Mouse (Mus musculus): ENCODE data around the gene Ilk.

Gene Ilk

DNA sequence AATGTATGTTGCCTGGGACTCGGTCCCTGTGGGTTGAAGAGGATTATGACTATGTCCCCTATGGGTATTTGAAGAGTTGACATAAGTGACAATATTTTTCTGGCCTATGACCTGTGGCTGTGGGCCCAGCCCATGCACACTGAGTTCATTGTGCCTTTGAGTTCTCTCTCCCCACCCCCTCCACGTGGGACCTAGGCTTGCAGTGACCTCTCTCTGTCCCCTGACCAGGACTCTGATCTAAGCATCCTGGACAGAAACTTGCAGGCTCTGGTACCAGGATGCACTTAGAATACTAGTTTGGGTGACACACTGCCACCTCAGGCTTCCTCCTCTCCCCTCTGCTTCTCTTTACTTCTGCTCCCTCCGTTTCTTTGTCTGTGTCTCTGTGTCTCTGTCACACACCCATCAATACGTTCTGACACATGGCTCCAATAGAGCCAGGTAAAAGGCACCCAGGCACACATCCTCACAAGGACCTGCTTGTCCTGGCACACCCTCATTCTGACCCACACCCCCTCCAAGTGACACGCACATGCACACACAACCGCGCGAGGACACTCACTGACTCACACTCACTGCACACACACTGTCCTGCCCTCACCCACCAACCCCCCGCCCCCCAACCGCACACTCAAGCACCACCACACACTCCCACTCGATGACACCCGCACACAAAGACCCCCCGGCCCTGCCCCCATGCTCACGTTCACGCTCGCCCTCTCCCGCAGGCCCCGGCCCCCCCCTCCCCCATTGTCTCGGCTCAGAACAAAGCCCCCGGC is 50.3 kb downstream of the Ilk start:
- DNase-seq (ENCODE audit: low read depth) = no peak

DNA sequence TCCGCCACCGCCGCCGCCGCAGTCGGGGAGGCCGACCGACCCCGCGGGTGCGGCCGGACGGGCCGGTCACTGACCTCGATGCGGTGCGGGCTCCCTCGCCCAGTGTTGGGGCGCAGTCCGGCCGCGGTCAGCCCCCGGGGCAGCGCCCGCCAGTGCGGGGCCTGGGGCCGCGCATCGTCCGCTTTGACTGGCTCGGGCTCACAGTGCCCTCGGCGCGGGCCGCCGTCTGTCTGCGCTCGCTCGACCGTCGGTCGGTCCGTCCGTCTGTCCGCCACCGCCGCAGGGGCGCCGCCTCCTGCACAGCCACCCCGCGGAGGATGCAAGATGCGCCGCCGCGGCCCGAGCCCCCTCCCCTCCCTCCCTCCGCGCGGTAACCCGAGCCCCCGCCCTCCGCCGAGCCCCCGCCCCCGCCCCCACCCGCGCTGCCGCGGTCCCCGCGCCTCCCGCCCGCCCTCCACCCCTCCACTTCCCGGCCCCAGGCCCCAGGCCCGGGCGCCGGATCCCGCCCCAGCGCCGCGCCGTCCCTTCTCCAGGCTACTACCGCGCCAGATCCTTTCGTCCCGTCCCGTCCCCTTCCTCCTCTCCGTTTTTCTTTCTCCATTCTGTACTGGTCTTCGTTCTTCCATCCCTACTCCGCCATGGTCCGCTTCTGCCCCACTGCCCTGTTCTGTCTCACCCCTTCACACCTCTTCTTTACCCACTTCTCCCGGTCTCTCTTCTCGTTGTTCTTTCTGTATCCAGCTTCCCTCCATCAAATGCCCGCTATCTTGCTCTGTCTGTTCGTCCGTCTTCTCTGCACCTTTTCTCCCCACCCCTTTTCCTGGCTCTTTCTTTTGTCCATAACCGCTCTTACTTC is 51.1 kb downstream of the Ilk start, which contains the start of gene Dchs1:
TSS of gene Dchs1 (minus strand) at position 370 of the 856 bp plus-strand sequence.
- DNase-seq (ENCODE audit: low read depth) = no peak

DNA sequence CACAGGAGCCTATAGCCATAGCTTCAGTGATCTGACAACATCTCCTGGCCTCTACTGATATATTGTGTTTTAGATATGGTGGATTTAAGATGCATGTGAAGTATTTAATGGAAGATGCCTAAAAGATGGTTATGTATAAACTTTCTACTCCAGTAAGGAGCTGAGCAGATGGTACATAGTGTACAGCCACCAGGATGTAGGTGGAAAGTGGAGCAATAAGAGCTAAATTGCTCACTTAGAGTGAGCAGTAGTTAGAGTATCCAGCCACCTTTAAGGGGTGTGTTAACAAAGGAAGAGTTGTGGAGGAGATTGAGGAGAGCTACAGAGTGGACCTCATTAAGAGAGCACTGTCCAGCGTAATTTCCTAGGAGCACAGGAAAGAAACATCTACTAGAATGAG is 54.8 kb downstream of the Ilk start:
- DNase-seq (ENCODE audit: low read depth) = no peak
